Comparison of ENCODE assay signal across 9 mouse cellular contexts in the genomic region with DNA sequence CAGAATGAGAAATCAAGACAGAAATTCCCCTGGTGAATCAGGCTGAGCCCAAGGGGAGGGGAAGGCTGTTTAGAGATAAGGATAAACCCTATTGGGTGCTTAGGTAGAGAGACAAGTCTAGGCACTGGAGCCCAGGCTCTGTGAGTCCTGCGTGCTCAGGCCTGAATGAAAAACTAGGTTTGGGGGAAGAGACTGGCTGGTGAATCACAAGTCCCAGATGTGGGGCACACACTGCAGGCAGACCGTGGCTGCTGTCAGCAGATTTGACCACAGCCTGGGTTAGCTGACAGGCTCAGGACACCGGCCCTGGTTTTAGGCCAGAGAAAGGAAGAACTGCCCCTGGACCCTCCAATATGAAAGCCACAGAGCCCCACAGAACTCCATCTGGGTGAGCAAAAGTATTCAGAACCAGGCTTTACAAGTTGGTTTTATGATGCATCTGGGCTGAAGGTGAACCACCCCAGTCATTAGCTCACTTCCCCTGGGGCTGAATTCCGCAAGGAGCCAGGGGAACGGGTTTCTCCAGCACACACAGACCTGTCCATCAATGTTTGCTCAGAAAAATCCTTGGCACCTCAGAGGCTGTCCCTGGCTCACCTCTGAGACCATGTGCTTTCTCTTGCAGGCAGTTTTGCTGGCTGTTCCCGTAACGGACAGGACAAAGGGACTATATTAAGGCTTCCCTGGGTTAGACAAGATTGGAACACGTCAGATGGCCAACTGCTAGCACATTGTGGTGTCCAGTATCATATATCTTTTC.
A peak's percentile ranks its signal among the peaks of the same experiment; 100 is the strongest.
DNase-seq lines count a peak whose midpoint lies in the region; ATAC-seq and TF ChIP-seq lines count a peak whose summit lies in the region.
"Had no signal": no experiment of that assay in that cellular context is flagged by ENCODE, and none has a peak within 500 bp of the region (broad histone marks: within the 10 kb centered on the region; RNA-seq: fewer than 3 reads in every experiment).

No protein-coding gene starts in this region.

- no peaks in the 10 kb centered on the region for H3K36me3 ChIP-seq in hindbrain, embryonic 15.5 days
- no peaks in the 10 kb centered on the region for H3K36me3 ChIP-seq in hindbrain, embryonic 13.5 days
- no peaks in the 10 kb centered on the region for H3K36me3 ChIP-seq in embryonic facial prominence, embryonic 13.5 days
- H3K36me3 ChIP-seq in heart, embryonic 15.5 days = no peaks in the 10 kb centered on the region
- H3K36me3 ChIP-seq in limb, embryonic 11.5 days (ENCODE audit: control insufficient read depth, insufficient read depth, low read length) = no peaks in the 10 kb centered on the region
- H3K36me3 ChIP-seq in small intestine, adult 2 months (ENCODE audit: control insufficient read depth, insufficient read depth, low read length) = no peaks in the 10 kb centered on the region
- H3K36me3 ChIP-seq: G1E had no signal

- H3K4me2 ChIP-seq in hindbrain, embryonic 15.5 days = no peak overlapping the region
- H3K4me2 ChIP-seq in hindbrain, embryonic 13.5 days = no peak overlapping the region
- peak overlapping the region; percentile 45 for H3K4me2 ChIP-seq in embryonic facial prominence, embryonic 13.5 days
- H3K4me2 ChIP-seq in heart, embryonic 15.5 days = peak overlapping the region; percentile 44
- no peak overlapping the region for H3K4me2 ChIP-seq in limb, embryonic 11.5 days (ENCODE audit: low read depth, severe bottlenecking)

- no peak overlapping the region for H3K9ac ChIP-seq in hindbrain, embryonic 15.5 days
- no peak overlapping the region for H3K9ac ChIP-seq in hindbrain, embryonic 13.5 days
- H3K9ac ChIP-seq in embryonic facial prominence, embryonic 13.5 days = no peak overlapping the region
- H3K9ac ChIP-seq in heart, embryonic 15.5 days = peak overlapping the region; percentile 3; the same call in 1 of the 2 replicates
- no peak overlapping the region for H3K9ac ChIP-seq in limb, embryonic 11.5 days (ENCODE audit: low read length)

- H3K27me3 ChIP-seq in hindbrain, embryonic 15.5 days = no peaks in the 10 kb centered on the region
- H3K27me3 ChIP-seq in hindbrain, embryonic 13.5 days = no peaks in the 10 kb centered on the region
- H3K27me3 ChIP-seq in embryonic facial prominence, embryonic 13.5 days = no peaks in the 10 kb centered on the region
- no peaks in the 10 kb centered on the region for H3K27me3 ChIP-seq in heart, embryonic 15.5 days
- no peaks in the 10 kb centered on the region for H3K27me3 ChIP-seq in limb, embryonic 11.5 days (ENCODE audit: control insufficient read depth, insufficient read depth, low read length)
- no peaks in the 10 kb centered on the region for H3K27me3 ChIP-seq in small intestine, adult 2 months (ENCODE audit: control insufficient read depth, insufficient read depth, low read length)

- ATAC-seq in hindbrain, embryonic 15.5 days (ENCODE audit: low FRiP score, low read depth) = 0 out of 2 replicates have a peak, but pooled peaks have one; percentile 27
- no peak for ATAC-seq in hindbrain, embryonic 13.5 days (ENCODE audit: low FRiP score)
- peak; percentile 62; the same call in 1 of the 2 replicates for ATAC-seq in embryonic facial prominence, embryonic 13.5 days (ENCODE audit: insufficient number of reproducible peaks, insufficient read depth, low FRiP score, low TSS enrichment, low read depth)
- ATAC-seq in heart, embryonic 15.5 days (replicated peaks; ENCODE audit: insufficient number of reproducible peaks, insufficient read depth, low FRiP score, low read depth) = peak; percentile 84
- peak; percentile 47; the same call in 1 of the 2 replicates for ATAC-seq in limb, embryonic 11.5 days (ENCODE audit: insufficient number of reproducible peaks, low FRiP score, low TSS enrichment, low read depth)

- no peak overlapping the region for H3K27ac ChIP-seq in hindbrain, embryonic 15.5 days (replicated peaks)
- H3K27ac ChIP-seq in hindbrain, embryonic 13.5 days = no peak overlapping the region
- H3K27ac ChIP-seq in embryonic facial prominence, embryonic 13.5 days = peak overlapping the region; percentile 86
- H3K27ac ChIP-seq in heart, embryonic 15.5 days = peak overlapping the region; percentile 95
- H3K27ac ChIP-seq in limb, embryonic 11.5 days (replicated peaks; ENCODE audit: low read depth, low read length) = peak overlapping the region; percentile 52
- H3K27ac ChIP-seq in small intestine, adult 2 months (ENCODE audit: insufficient read depth, low read depth, low read length) = 0 out of 2 replicates have a peak overlapping the region, but pooled peaks have one; percentile 0

- peaks cover 7% of the 10 kb centered on the region for H3K4me1 ChIP-seq in hindbrain, embryonic 15.5 days (replicated peaks)
- peaks cover 9% of the 10 kb centered on the region; the same call in 1 of the 2 replicates for H3K4me1 ChIP-seq in hindbrain, embryonic 13.5 days (replicated peaks)
- H3K4me1 ChIP-seq in embryonic facial prominence, embryonic 13.5 days = peaks cover 31% of the 10 kb centered on the region
- peaks cover 32% of the 10 kb centered on the region for H3K4me1 ChIP-seq in heart, embryonic 15.5 days (replicated peaks)
- peaks cover 8% of the 10 kb centered on the region for H3K4me1 ChIP-seq in limb, embryonic 11.5 days (ENCODE audit: control insufficient read depth, insufficient read depth, low read length)
- peaks cover 13% of the 10 kb centered on the region for H3K4me1 ChIP-seq in small intestine, adult 2 months (ENCODE audit: control insufficient read depth, insufficient read depth, insufficient read length, low read length)

- peak; percentile 38 for DNase-seq in adrenal gland, adult 8-10 months
- DNase-seq in limb, embryonic 11.5 days (ENCODE audit: low spot score) = peak; percentile 64
- DNase-seq in left cerebral cortex, adult 11 months (ENCODE audit: low spot score) = no peak

- no peak for TF ChIP-seq POLR2A in small intestine, adult 2 months (IDR thresholded peaks at IDR 0.05; ENCODE audit: low read depth, low read length)

- no peak overlapping the region for H3K4me3 ChIP-seq in hindbrain, embryonic 15.5 days
- no peak overlapping the region for H3K4me3 ChIP-seq in hindbrain, embryonic 13.5 days
- no peak overlapping the region for H3K4me3 ChIP-seq in embryonic facial prominence, embryonic 13.5 days
- H3K4me3 ChIP-seq in heart, embryonic 15.5 days = peak overlapping the region; percentile 7; the same call in 1 of the 2 replicates
- H3K4me3 ChIP-seq in limb, embryonic 11.5 days (ENCODE audit: low read depth, low read length) = no peak overlapping the region
- no peak overlapping the region for H3K4me3 ChIP-seq in small intestine, adult 2 months (ENCODE audit: low read depth, low read length)

- H3K9me3 ChIP-seq in hindbrain, embryonic 15.5 days = no peaks in the 10 kb centered on the region
- H3K9me3 ChIP-seq in hindbrain, embryonic 13.5 days = no peaks in the 10 kb centered on the region
- H3K9me3 ChIP-seq in embryonic facial prominence, embryonic 13.5 days = no peaks in the 10 kb centered on the region
- no peaks in the 10 kb centered on the region for H3K9me3 ChIP-seq in heart, embryonic 15.5 days (replicated peaks)
- H3K9me3 ChIP-seq in limb, embryonic 11.5 days (ENCODE audit: control insufficient read depth, low read length) = no peaks in the 10 kb centered on the region
- H3K9me3 ChIP-seq: G1E had no signal

- no peak for TF ChIP-seq CTCF in small intestine, adult 2 months (IDR thresholded peaks at IDR 0.05; ENCODE audit: extremely low read depth, insufficient read length, insufficient replicate concordance, low read depth, low read length)

- WGBS in hindbrain, embryonic 15.5 days = 59% methylated on average over 8 of the region's 8 CpGs
- WGBS in hindbrain, embryonic 13.5 days = 61% methylated on average over 8 of the region's 8 CpGs
- WGBS in embryonic facial prominence, embryonic 13.5 days = 28% methylated on average over 8 of the region's 8 CpGs
- 21% methylated on average over 8 of the region's 8 CpGs for WGBS in heart, embryonic 15.5 days
- WGBS in limb, embryonic 11.5 days = 40% methylated on average over 8 of the region's 8 CpGs
- WGBS in small intestine, adult 2 months = 38% methylated on average over 8 of the region's 8 CpGs

Comparison
In these comparisons a context has a peak if more than half of its experiments do, and no peak if none do; other contexts are left out.
1. H3K27ac ChIP-seq: peak in embryonic facial prominence, embryonic 13.5 days (single experiment), heart, embryonic 15.5 days (single experiment), limb, embryonic 11.5 days (single experiment) and small intestine, adult 2 months (single experiment); none in hindbrain, embryonic 15.5 days (single experiment) and hindbrain, embryonic 13.5 days (single experiment).
2. H3K4me2 ChIP-seq: peak in embryonic facial prominence, embryonic 13.5 days (single experiment) and heart, embryonic 15.5 days (single experiment); none in hindbrain, embryonic 15.5 days (single experiment), hindbrain, embryonic 13.5 days (single experiment) and limb, embryonic 11.5 days (single experiment).